Mouse (Mus musculus): ENCODE results near the gene Tspan9. TPM values are rescaled to one million over a fixed set of nuclear protein-coding genes. Genes with fewer than 3 reads are reported as not detected.

Gene Tspan9
- total RNA-seq, 1 experiment = 161 TPM

GRCm38 (mm10) chr6:128108324-128109035, 34.9 kb downstream of the Tspan9 start:
- Histone ChIP-seq H3K36me3 (ENCODE audit: control insufficient read depth, insufficient read depth, low read length, poor library complexity, severe bottlenecking) (no peaks in the 10 kb centered on the region), H3K4me3 (ENCODE audit: insufficient read depth in 1 of 2, low read depth in 1 of 2, low read length in 2 of 2, poor library complexity in 1 of 2, severe bottlenecking in 1 of 2) (no peak overlapping the region), H3K9ac (ENCODE audit: insufficient read depth, low read depth, low read length, poor library complexity, severe bottlenecking) (no peak overlapping the region), H3K27ac (ENCODE audit: insufficient read depth, low read depth, low read length, poor library complexity, severe bottlenecking) (no peak overlapping the region), H3K9me3 (ENCODE audit: control insufficient read depth, insufficient read depth, low read depth, low read length) (no peaks in the 10 kb centered on the region), H3K4me1 (ENCODE audit: control insufficient read depth in 2 of 2, insufficient read depth in 2 of 2, low read length in 2 of 2, poor library complexity in 1 of 2) (peaks cover 8 to 35% of the 10 kb centered on the region in 2 experiments; a peak in 2 of 4 replicates)
- DNase-seq (ENCODE audit: low read depth, low spot score) = no peak
- TF ChIP-seq ZC3H11A (IDR thresholded peaks at IDR 0.05; ENCODE audit: borderline replicate concordance, low read depth, low read length) = no peak
- TF ChIP-seq ZNF384 (IDR thresholded peaks at IDR 0.05; ENCODE audit: low read depth, low read length) = no peak
- TF ChIP-seq CHD2 (IDR thresholded peaks at IDR 0.05; ENCODE audit: low read depth, low read length) = no peak
- TF ChIP-seq HCFC1 (IDR thresholded peaks at IDR 0.05; ENCODE audit: borderline replicate concordance, insufficient read depth, low read length) = no peak
- TF ChIP-seq MAFK (IDR thresholded peaks at IDR 0.05; ENCODE audit: insufficient read depth, low read depth, low read length) = no peak
- in situ Hi-C loops (cut with MboI; ENCODE audit: low sequenced_read_pairs in 2 of 2, unreplicated experiment in 2 of 2) = no loop called here

- DNase-seq (ENCODE audit: low read depth, low spot score) = no peak
- Histone ChIP-seq H3K9ac (ENCODE audit: insufficient read depth, low read depth, low read length, poor library complexity, severe bottlenecking) (no peak overlapping the region), H3K9me3 (ENCODE audit: control insufficient read depth, insufficient read depth, low read depth, low read length) (no peaks in the 10 kb centered on the region), H3K4me3 (ENCODE audit: insufficient read depth in 1 of 2, low read depth in 1 of 2, low read length in 2 of 2, poor library complexity in 1 of 2, severe bottlenecking in 1 of 2) (no peak overlapping the region), H3K36me3 (ENCODE audit: control insufficient read depth, insufficient read depth, low read length, poor library complexity, severe bottlenecking) (no peaks in the 10 kb centered on the region), H3K4me1 (ENCODE audit: control insufficient read depth in 2 of 2, insufficient read depth in 2 of 2, low read length in 2 of 2, poor library complexity in 1 of 2) (peaks cover 6 to 38% of the 10 kb centered on the region in 2 experiments; a peak in 3 of 4 replicates), H3K27ac (ENCODE audit: insufficient read depth, low read depth, low read length, poor library complexity, severe bottlenecking) (no peak overlapping the region)
- in situ Hi-C loops (cut with MboI; ENCODE audit: low sequenced_read_pairs in 2 of 2, unreplicated experiment in 2 of 2) = no loop called here
- TF ChIP-seq CHD2 (IDR thresholded peaks at IDR 0.05; ENCODE audit: low read depth, low read length) (no peak), ZC3H11A (IDR thresholded peaks at IDR 0.05; ENCODE audit: borderline replicate concordance, low read depth, low read length) (no peak), MAFK (IDR thresholded peaks at IDR 0.05; ENCODE audit: insufficient read depth, low read depth, low read length) (no peak), ZNF384 (IDR thresholded peaks at IDR 0.05; ENCODE audit: low read depth, low read length) (no peak), HCFC1 (IDR thresholded peaks at IDR 0.05; ENCODE audit: borderline replicate concordance, insufficient read depth, low read length) (no peak)
Observed at GRCm38 (mm10) chr6:128107698-128108097, 35.7 kb downstream of the Tspan9 start.

GRCm38 (mm10) chr6:128106154-128106553, 37.2 kb downstream of the Tspan9 start:
- DNase-seq (ENCODE audit: low read depth, low spot score) = no peak
- Histone ChIP-seq H3K36me3 (ENCODE audit: control insufficient read depth, insufficient read depth, low read length, poor library complexity, severe bottlenecking) (no peaks in the 10 kb centered on the region), H3K9ac (ENCODE audit: insufficient read depth, low read depth, low read length, poor library complexity, severe bottlenecking) (no peak overlapping the region), H3K4me1 (ENCODE audit: control insufficient read depth in 2 of 2, insufficient read depth in 2 of 2, low read length in 2 of 2, poor library complexity in 1 of 2) (peaks cover 6 to 34% of the 10 kb centered on the region in 2 experiments; a peak in 3 of 4 replicates), H3K9me3 (ENCODE audit: control insufficient read depth, insufficient read depth, low read depth, low read length) (no peaks in the 10 kb centered on the region), H3K27ac (ENCODE audit: insufficient read depth, low read depth, low read length, poor library complexity, severe bottlenecking) (no peak overlapping the region), H3K4me3 (ENCODE audit: insufficient read depth in 1 of 2, low read depth in 1 of 2, low read length in 2 of 2, poor library complexity in 1 of 2, severe bottlenecking in 1 of 2) (no peak overlapping the region)
- in situ Hi-C loops (cut with MboI; ENCODE audit: low sequenced_read_pairs in 2 of 2, unreplicated experiment in 2 of 2) = no loop called here
- no peak for TF ChIP-seq MAFK (IDR thresholded peaks at IDR 0.05; ENCODE audit: insufficient read depth, low read depth, low read length)
- TF ChIP-seq ZC3H11A (IDR thresholded peaks at IDR 0.05; ENCODE audit: borderline replicate concordance, low read depth, low read length) = no peak
- TF ChIP-seq HCFC1 (IDR thresholded peaks at IDR 0.05; ENCODE audit: borderline replicate concordance, insufficient read depth, low read length) = no peak
- no peak for TF ChIP-seq CHD2 (IDR thresholded peaks at IDR 0.05; ENCODE audit: low read depth, low read length)
- no peak for TF ChIP-seq ZNF384 (IDR thresholded peaks at IDR 0.05; ENCODE audit: low read depth, low read length)

- Histone ChIP-seq H3K36me3 (ENCODE audit: control insufficient read depth, insufficient read depth, low read length, poor library complexity, severe bottlenecking) (no peaks in the 10 kb centered on the region), H3K9me3 (ENCODE audit: control insufficient read depth, insufficient read depth, low read depth, low read length) (no peaks in the 10 kb centered on the region), H3K27ac (ENCODE audit: insufficient read depth, low read depth, low read length, poor library complexity, severe bottlenecking) (no peak overlapping the region), H3K9ac (ENCODE audit: insufficient read depth, low read depth, low read length, poor library complexity, severe bottlenecking) (no peak overlapping the region), H3K4me1 (ENCODE audit: control insufficient read depth in 2 of 2, insufficient read depth in 2 of 2, low read length in 2 of 2, poor library complexity in 1 of 2) (peaks cover 6 to 34% of the 10 kb centered on the region in 2 experiments; a peak in 3 of 4 replicates), H3K4me3 (ENCODE audit: insufficient read depth in 1 of 2, low read depth in 1 of 2, low read length in 2 of 2, poor library complexity in 1 of 2, severe bottlenecking in 1 of 2) (no peak overlapping the region)
- DNase-seq (ENCODE audit: low read depth, low spot score) = no peak
- in situ Hi-C loops (cut with MboI; ENCODE audit: low sequenced_read_pairs in 2 of 2, unreplicated experiment in 2 of 2) = no loop called here
- TF ChIP-seq ZC3H11A (IDR thresholded peaks at IDR 0.05; ENCODE audit: borderline replicate concordance, low read depth, low read length) (no peak), HCFC1 (IDR thresholded peaks at IDR 0.05; ENCODE audit: borderline replicate concordance, insufficient read depth, low read length) (no peak)
Observed at GRCm38 (mm10) chr6:128104712-128105324, 38.6 kb downstream of the Tspan9 start.
